Mouse (Mus musculus) left cerebral cortex, adult 2 months (tissue): Measurements from ENCODE around the gene Mgst3. TPM values are rescaled to one million over a fixed set of nuclear protein-coding genes. Genes with fewer than 3 reads are reported as not detected.

ENCODE experiments used
- DNase-seq, 2 experiments: peaks; one replicate each; pipeline ENCODE4 v3.0.0; 2021 to 2022; ENCODE audit warnings: low spot score in 2 of 2, mixed read lengths in 1 of 2; ENCODE audit errors: extremely low spot score in 1 of 2
- H3K27ac ChIP-seq: fragments of 200-600 bp; 2 replicates; pipeline ENCODE4 v1.8.1; 2022
- H3K4me3 ChIP-seq: fragments of 200-600 bp; 2 replicates; pipeline ENCODE4 v1.8.1; 2022
- CTCF ChIP-seq: fragments of 200-600 bp; IDR thresholded peaks from 2 replicates; pipeline ENCODE4 v1.8.1; 2022; ENCODE audit warnings: antibody characterized with exemption, mild to moderate bottlenecking, moderate library complexity
- intact Hi-C: fragments of 180-260 bp; cut with DNase I; formaldehyde crosslinking; loops from one replicate; pipeline ENCODE4 v1.15.1; 2025
- total RNA-seq, 2 experiments: library from RNA; stranded (reverse); gene quantifications; 2 replicates each; pipeline ENCODE4 v1.2.3; 2021

The Mgst3 gene
- total RNA-seq, 2 experiments from 2014 or later, result 93.9 to 94.5 TPM

- intact Hi-C loops, result no loop called here
- no peak overlapping the region for H3K4me3 ChIP-seq
- no peak overlapping the region for H3K27ac ChIP-seq
- TF ChIP-seq CTCF, result no peak
- DNase-seq, result no peak
These were observed 20.9 kb downstream of the Mgst3 start for GRCm38 (mm10) chr1:167372739-167373138.

- H3K4me3 ChIP-seq, result no peak overlapping the region
- H3K27ac ChIP-seq, result no peak overlapping the region
- DNase-seq, result peak; percentile 78 to 87
- TF ChIP-seq CTCF, result peak; percentile 96
- intact Hi-C loops, result loop anchor here (1.0 kb wide), 1 partner anchor 24 kb away; no protein-coding TSS in a partner anchor
These were observed 23.7 kb downstream of the Mgst3 start for GRCm38 (mm10) chr1:167369905-167370304.

GRCm38 (mm10) chr1:167368513-167368912 is 25.1 kb downstream of the Mgst3 start:
- Histone ChIP-seq H3K27ac (no peak overlapping the region), H3K4me3 (no peak overlapping the region)
- intact Hi-C loops, result no loop called here
- no peak; the same call in 1 of the 2 replicates for TF ChIP-seq CTCF
- DNase-seq, result no peak

- TF ChIP-seq CTCF, result no peak
- intact Hi-C loops, result no loop called here
- DNase-seq, result no peak
- Histone ChIP-seq H3K4me3 (no peak overlapping the region), H3K27ac (no peak overlapping the region)
These were observed 25.6 kb downstream of the Mgst3 start for GRCm38 (mm10) chr1:167368018-167368417.

- intact Hi-C loops, result no loop called here
- H3K27ac ChIP-seq, result no peak overlapping the region
- DNase-seq, result no peak
- H3K4me3 ChIP-seq, result no peak overlapping the region
- TF ChIP-seq CTCF, result no peak
These were observed 27.0 kb downstream of the Mgst3 start for GRCm38 (mm10) chr1:167366621-167367020.

GRCm38 (mm10) chr1:167365808-167366207 is 27.8 kb downstream of the Mgst3 start:
- Histone ChIP-seq H3K27ac (no peak overlapping the region), H3K4me3 (no peak overlapping the region)
- intact Hi-C loops, result no loop called here
- no peak for TF ChIP-seq CTCF
- no peak for DNase-seq

GRCm38 (mm10) chr1:167363322-167363721 is 30.3 kb downstream of the Mgst3 start:
- DNase-seq, result no peak
- intact Hi-C loops, result no loop called here
- no peak for TF ChIP-seq CTCF

GRCm38 (mm10) chr1:167362819-167363218 is 30.8 kb downstream of the Mgst3 start:
- intact Hi-C loops, result no loop called here
- no peak for TF ChIP-seq CTCF
- no peak overlapping the region for H3K4me3 ChIP-seq
- no peak for DNase-seq
- no peak overlapping the region for H3K27ac ChIP-seq

More at GRCm38 (mm10) chr1:167363322-167363721, 30.3 kb downstream of the Mgst3 start:
- Histone ChIP-seq H3K27ac (no peak overlapping the region), H3K4me3 (no peak overlapping the region)

- TF ChIP-seq CTCF, result no peak
- Histone ChIP-seq H3K27ac (no peak overlapping the region), H3K4me3 (no peak overlapping the region)
- intact Hi-C loops, result no loop called here
- DNase-seq, result no peak
These were observed 33.4 kb downstream of the Mgst3 start for GRCm38 (mm10) chr1:167360268-167360667.

- intact Hi-C loops, result no loop called here
- Histone ChIP-seq H3K27ac (no peak overlapping the region), H3K4me3 (no peak overlapping the region)
- TF ChIP-seq CTCF, result no peak
- DNase-seq, result no peak
These were observed 34.9 kb downstream of the Mgst3 start for GRCm38 (mm10) chr1:167358731-167359130.

- no peak overlapping the region for H3K27ac ChIP-seq
- intact Hi-C loops, result no loop called here
- no peak for TF ChIP-seq CTCF
- no peak for DNase-seq
- no peak overlapping the region for H3K4me3 ChIP-seq
These were observed 36.3 kb downstream of the Mgst3 start for GRCm38 (mm10) chr1:167357387-167357786.

- no peak overlapping the region for H3K27ac ChIP-seq
- no peak for DNase-seq
- intact Hi-C loops, result no loop called here
- H3K4me3 ChIP-seq, result no peak overlapping the region
- TF ChIP-seq CTCF, result no peak
These were observed 41.2 kb downstream of the Mgst3 start for GRCm38 (mm10) chr1:167352403-167352802.

- intact Hi-C loops, result no loop called here
- no peak for TF ChIP-seq CTCF
- H3K4me3 ChIP-seq, result peak overlapping the region; percentile 72
- H3K27ac ChIP-seq, result no peak overlapping the region; the same call in 1 of the 2 replicates
- DNase-seq, result no peak
These were observed 42.8 kb downstream of the Mgst3 start for GRCm38 (mm10) chr1:167350597-167351415.
